Mouse (Mus musculus) CH12.LX (cell line): Measurements from ENCODE around the gene Thrb. TPM values are rescaled to one million over a fixed set of nuclear protein-coding genes. Genes with fewer than 3 reads are reported as not detected.

ENCODE experiments used
- DNase-seq: peaks from one replicate; pipeline ENCODE4 v3.0.0-alpha.2; 2013; ENCODE audit errors: extremely low read depth
- H3K27ac ChIP-seq: 2 replicates; pipeline ENCODE4 v1.5.1; 2012; ENCODE audit warnings: low read depth, mild to moderate bottlenecking, control low read depth, moderate library complexity; ENCODE audit not compliant: insufficient read depth
- H3K27me3 ChIP-seq: replicated peaks from 2 replicates; pipeline ENCODE3; 2012; ENCODE audit warnings: inconsistent platforms
- H3K36me3 ChIP-seq, 2 experiments: replicated peaks in 1 of 2; 2 replicates each; pipeline versions ENCODE3 to v1.6.1; 2012; ENCODE audit warnings: inconsistent platforms in 1 of 2, low read length in 1 of 2, mild to moderate bottlenecking in 1 of 2, mixed read lengths in 1 of 2, moderate library complexity in 1 of 2; ENCODE audit not compliant: control insufficient read depth in 1 of 2, insufficient read depth in 1 of 2
- H3K4me1 ChIP-seq, 2 experiments: 2 replicates each; pipeline ENCODE4 v1.6.1; 2012; ENCODE audit warnings: inconsistent platforms in 1 of 2, moderate library complexity in 1 of 2; ENCODE audit not compliant: insufficient read depth in 2 of 2, control insufficient read depth in 1 of 2
- H3K4me2 ChIP-seq: 2 replicates; pipeline ENCODE4 v1.6.1; 2012; ENCODE audit warnings: low read depth, mild to moderate bottlenecking, control low read depth; ENCODE audit not compliant: poor library complexity, insufficient read depth, severe bottlenecking
- H3K4me3 ChIP-seq, 3 experiments: fragments of 150-350 bp in 1 of 3; sonication (generic) in 1 of 3; replicated peaks in 1 of 3; 2 replicates each; pipeline versions ENCODE3 to v1.5.1; 2011 to 2012; ENCODE audit warnings: low read depth in 2 of 3, low read length in 2 of 3, mild to moderate bottlenecking in 2 of 3, moderate library complexity in 2 of 3, control low read depth in 1 of 3, improper control_type of control experiment in 1 of 3, inconsistent platforms in 1 of 3, mixed read lengths in 1 of 3; ENCODE audit not compliant: poor library complexity in 1 of 3
- H3K79me2 ChIP-seq: replicated peaks from 2 replicates; pipeline ENCODE4 v1.6.1; 2012; ENCODE audit warnings: mild to moderate bottlenecking, moderate library complexity; ENCODE audit not compliant: control insufficient read depth, poor library complexity, insufficient read depth, severe bottlenecking; ENCODE audit errors: extremely low read depth
- H3K9ac ChIP-seq: 2 replicates; pipeline ENCODE4 v1.6.1; 2012; ENCODE audit warnings: low read depth, mild to moderate bottlenecking, control low read depth, moderate library complexity; ENCODE audit not compliant: insufficient read depth
- H3K9me3 ChIP-seq: replicated peaks from 2 replicates; pipeline ENCODE3; 2012; ENCODE audit warnings: low read length, inconsistent platforms, mixed read lengths
- CTCF ChIP-seq, 2 experiments: IDR thresholded peaks in 1 of 2; conservative IDR thresholded peaks in 1 of 2; 2 replicates each; pipeline ENCODE4 v1.5.1; 2011 to 2012; ENCODE audit warnings: low read depth in 2 of 2, low read length in 2 of 2, improper control_type of control experiment in 1 of 2, inconsistent platforms in 1 of 2, mild to moderate bottlenecking in 1 of 2, moderate library complexity in 1 of 2
- ELF1 ChIP-seq: IDR thresholded peaks from 2 replicates; pipeline ENCODE4 v1.6.1; 2014; ENCODE audit warnings: low read depth, mild to moderate bottlenecking, inconsistent platforms, low read length, improper control_type of control experiment
- EP300 ChIP-seq: IDR thresholded peaks from 2 replicates; pipeline ENCODE4 v1.6.1; 2011; ENCODE audit warnings: low read length, improper control_type of control experiment
- HCFC1 ChIP-seq: IDR thresholded peaks from 2 replicates; pipeline ENCODE4 v1.6.1; 2012; ENCODE audit warnings: low read depth, mild to moderate bottlenecking, inconsistent platforms, low read length, improper control_type of control experiment
- KAT2A ChIP-seq: IDR thresholded peaks from 2 replicates; pipeline ENCODE4 v1.6.1; 2012; ENCODE audit warnings: low read length, improper control_type of control experiment, inconsistent platforms; ENCODE audit not compliant: insufficient replicate concordance
- MAFK ChIP-seq: IDR thresholded peaks from 2 replicates; pipeline ENCODE4 v1.6.1; 2011; ENCODE audit warnings: low read length, improper control_type of control experiment; ENCODE audit not compliant: insufficient replicate concordance
- MAX ChIP-seq: IDR thresholded peaks from 2 replicates; pipeline ENCODE4 v1.6.1; 2011; ENCODE audit warnings: low read length, improper control_type of control experiment
- MAZ ChIP-seq: IDR thresholded peaks from 2 replicates; pipeline ENCODE4 v1.6.1; 2012; ENCODE audit warnings: low read depth, mild to moderate bottlenecking, inconsistent platforms, low read length, improper control_type of control experiment, moderate library complexity
- MXI1 ChIP-seq: IDR thresholded peaks from 2 replicates; pipeline ENCODE4 v1.6.1; 2011; ENCODE audit warnings: mild to moderate bottlenecking, low read depth, low read length, improper control_type of control experiment
- NRF1 ChIP-seq: IDR thresholded peaks from 2 replicates; pipeline ENCODE4 v1.6.1; 2014; ENCODE audit warnings: low read depth, mild to moderate bottlenecking, inconsistent platforms, low read length, improper control_type of control experiment, moderate library complexity
- PAX5 ChIP-seq: IDR thresholded peaks from 2 replicates; pipeline ENCODE4 v1.6.1; 2012; ENCODE audit warnings: low read length, inconsistent platforms, mixed read lengths
- POLR2A ChIP-seq: IDR thresholded peaks from 2 replicates; pipeline ENCODE4 v1.6.1; 2011; ENCODE audit warnings: low read depth, mild to moderate bottlenecking, improper control_type of control experiment, low read length
- POLR2AphosphoS2 ChIP-seq: IDR thresholded peaks from 2 replicates; pipeline ENCODE4 v1.6.1; 2011; ENCODE audit warnings: low read depth, low read length, improper control_type of control experiment
- RAD21 ChIP-seq: IDR thresholded peaks from 2 replicates; pipeline ENCODE4 v1.6.1; 2011; ENCODE audit warnings: low read depth, mild to moderate bottlenecking, low read length, improper control_type of control experiment, moderate library complexity
- TCF12 ChIP-seq: IDR thresholded peaks from 2 replicates; pipeline ENCODE4 v1.6.1; 2014; ENCODE audit warnings: low read depth, mild to moderate bottlenecking, inconsistent platforms, low read length, improper control_type of control experiment
- UBTF ChIP-seq: IDR thresholded peaks from 2 replicates; pipeline ENCODE4 v1.6.1; 2012; ENCODE audit warnings: low read depth, mild to moderate bottlenecking, inconsistent platforms, low read length, improper control_type of control experiment, moderate library complexity
- USF1 ChIP-seq: IDR thresholded peaks from 2 replicates; pipeline ENCODE4 v1.6.1; 2014; ENCODE audit warnings: low read depth, mild to moderate bottlenecking, inconsistent platforms, low read length, improper control_type of control experiment
- dilution Hi-C: fragments of 300-500 bp; cut with MboI; formaldehyde crosslinking; loops from 2 replicates; pipeline ENCODE4 v1.14.3; 2020; ENCODE audit warnings: low sequenced_read_pairs; ENCODE audit not compliant: extremely low pct_unique_long_range_greater_than_20kb, extremely low pct_ligation_motif_present
- in situ Hi-C: fragments of 300-500 bp; cut with MboI; formaldehyde crosslinking; loops from 3 replicates; pipeline ENCODE4 v1.14.3; 2019; ENCODE audit warnings: low sequenced_read_pairs, low pct_ligation_motif_present, low pct_unique_long_range_greater_than_20kb, mixed read lengths
- polyA plus RNA-seq: library from polyadenylated mRNA; unstranded; fragments of >175 nt; gene quantifications from 2 replicates; pipeline ENCODE4 v1.2.1, GENCODE M21; 2012; ENCODE audit warnings: low read depth; ENCODE audit not compliant: insufficient read length
- total RNA-seq, 2 experiments: library from RNA; depleted of rRNA; stranded (reverse); fragments of 300-350 nt in 1 of 2; fragments of >200 nt in 1 of 2; gene quantifications; 2 replicates each; pipeline ENCODE4 v1.2.3; 2012 to 2014

Gene Thrb
- total and polyA plus RNA-seq, 3 experiments = 0.56 to 1.6 (median 0.60) TPM

DNA sequence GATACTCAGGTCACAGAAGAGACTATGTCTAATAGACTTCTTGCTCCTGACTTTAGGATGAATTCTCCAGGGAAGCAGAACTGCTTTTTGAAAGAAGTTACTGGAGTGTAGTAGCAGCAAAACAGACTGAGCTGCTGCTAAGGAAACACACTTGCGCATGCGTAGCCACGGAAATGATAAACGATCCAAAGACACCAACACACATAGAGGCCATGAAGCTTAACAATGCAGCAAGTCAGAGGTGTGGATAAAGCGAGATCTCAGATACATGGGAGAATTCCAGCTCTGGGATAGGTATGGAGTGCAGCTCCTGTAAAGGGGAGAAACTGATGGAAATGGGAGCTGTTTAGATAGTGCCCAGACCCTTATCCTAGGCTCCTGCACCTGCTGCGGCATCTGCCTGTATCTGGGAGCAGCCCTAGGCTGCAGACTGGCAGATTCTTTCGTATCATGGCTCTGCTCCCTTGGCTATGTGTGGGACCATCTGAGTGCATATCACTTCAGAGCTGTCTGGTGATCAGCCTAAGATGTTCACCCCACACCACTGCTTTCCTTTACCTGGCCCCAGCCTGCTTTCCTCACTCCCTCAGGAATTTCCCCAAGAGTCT is 53.3 kb downstream of the Thrb start:
- H3K4me2 ChIP-seq = no peak overlapping the region
- no peaks in the 10 kb centered on the region for H3K27me3 ChIP-seq
- no peaks in the 10 kb centered on the region for H3K79me2 ChIP-seq
- no peak overlapping the region for H3K9ac ChIP-seq
- no peak for DNase-seq
- no peak for TF ChIP-seq PAX5
- TF ChIP-seq, all 38 proteins: peak for 0
- Histone ChIP-seq H3K4me3 (no peak overlapping the region), H3K4me1 (peaks cover 0 to 4% of the 10 kb centered on the region in 2 experiments; a peak in 1 of 4 replicates), H3K9me3 (no peaks in the 10 kb centered on the region), H3K27ac (no peak overlapping the region), H3K36me3 (no peaks in the 10 kb centered on the region)
- in situ Hi-C loops = no loop called here
- dilution Hi-C loops = no loop called here

DNA sequence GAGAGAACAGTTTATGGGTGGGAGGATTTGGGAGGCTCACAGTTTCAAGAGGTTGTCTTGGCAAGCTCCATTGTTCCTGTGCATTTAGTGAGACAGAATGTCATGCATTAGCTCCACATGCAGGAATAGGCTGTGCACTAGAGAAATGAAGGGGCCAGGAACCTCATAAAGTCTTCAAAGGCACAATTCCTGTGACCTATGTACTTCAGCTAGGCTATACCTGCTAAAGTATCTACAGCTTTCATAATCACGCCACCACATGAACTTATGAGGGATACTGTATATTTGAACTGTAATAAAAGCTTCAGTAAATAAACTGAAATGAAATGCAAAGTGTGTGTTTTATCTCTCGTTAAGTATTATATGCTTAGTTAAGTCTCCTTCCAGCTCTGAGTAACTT is 59.4 kb downstream of the Thrb start:
- no peak for TF ChIP-seq POLR2A
- TF ChIP-seq MAFK = no peak
- TF ChIP-seq HCFC1 = no peak
- TF ChIP-seq TCF12 = no peak
- TF ChIP-seq ELF1 = no peak
- no peak for TF ChIP-seq POLR2AphosphoS2
- no peak for TF ChIP-seq EP300
- TF ChIP-seq CTCF (conservative IDR thresholded peaks at IDR 0.05 in 1 of 2, IDR thresholded peaks at IDR 0.05 in 1 of 2; ENCODE audit: low read depth in 2 of 2, low read length in 2 of 2) = no peak
- no peak for TF ChIP-seq NRF1
- no peak for TF ChIP-seq RAD21
- TF ChIP-seq MAX = no peak
- TF ChIP-seq USF1 = no peak
- no peak for TF ChIP-seq UBTF
- TF ChIP-seq MXI1 = no peak
- TF ChIP-seq MAZ = no peak
- TF ChIP-seq KAT2A = no peak
- Histone ChIP-seq H3K79me2 (no peaks in the 10 kb centered on the region), H3K4me2 (no peak overlapping the region), H3K4me1 (peaks cover 0 to 2% of the 10 kb centered on the region in 2 experiments; a peak in 1 of 4 replicates), H3K27me3 (no peaks in the 10 kb centered on the region), H3K9me3 (no peaks in the 10 kb centered on the region), H3K9ac (no peak overlapping the region), H3K36me3 (no peaks in the 10 kb centered on the region), H3K27ac (no peak overlapping the region), H3K4me3 (no peak overlapping the region)
- in situ Hi-C loops (no loop called here), dilution Hi-C loops (no loop called here)
- DNase-seq = no peak
